Mouse (Mus musculus): ENCODE data around the gene Strbp. TPM values are rescaled to one million over a fixed set of nuclear protein-coding genes. Genes with fewer than 3 reads are reported as not detected.

Gene Strbp
- polyA plus RNA-seq, 1 experiment from 2014 or later: 27.5 TPM

DNA sequence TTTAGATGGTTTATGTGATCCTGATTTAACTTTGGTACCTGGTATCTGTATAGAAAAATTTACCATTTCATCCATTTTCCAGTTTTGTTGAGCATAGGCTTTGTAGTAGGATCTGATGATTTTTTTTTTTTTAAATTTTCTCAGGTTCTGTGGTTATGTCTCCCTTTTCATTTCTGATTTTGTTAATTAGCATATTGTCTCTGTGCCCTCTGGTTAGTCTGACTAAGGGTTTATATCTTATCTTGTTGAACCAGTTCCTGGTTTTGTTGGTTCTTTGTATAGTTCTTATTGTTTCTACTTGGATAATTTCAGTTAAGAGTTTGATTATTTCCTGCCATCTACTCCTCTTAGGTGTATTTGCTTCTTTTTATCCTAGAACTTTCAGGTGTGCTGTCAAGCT is 224.1 kb downstream of the Strbp start:
- Histone ChIP-seq H3K27ac (ENCODE audit: low read length) (no peak overlapping the region), H3K36me3 (ENCODE audit: control insufficient read depth, insufficient read depth, low read length) (peaks cover 4% of the 10 kb centered on the region; the same call in 1 of the 2 replicates), H3K4me1 (ENCODE audit: control insufficient read depth, insufficient read depth, low read length) (no peaks in the 10 kb centered on the region), H3K4me2 (ENCODE audit: low read depth, low read length) (no peak overlapping the region), H3K27me3 (replicated peaks; ENCODE audit: control insufficient read depth, insufficient read depth, low read length) (no peaks in the 10 kb centered on the region), H3K9me3 (ENCODE audit: control insufficient read depth, low read length) (no peaks in the 10 kb centered on the region), H3K4me3 (ENCODE audit: low read length) (no peak overlapping the region), H3K9ac (ENCODE audit: low read depth, low read length) (no peak overlapping the region)
- ATAC-seq: no peak

DNA sequence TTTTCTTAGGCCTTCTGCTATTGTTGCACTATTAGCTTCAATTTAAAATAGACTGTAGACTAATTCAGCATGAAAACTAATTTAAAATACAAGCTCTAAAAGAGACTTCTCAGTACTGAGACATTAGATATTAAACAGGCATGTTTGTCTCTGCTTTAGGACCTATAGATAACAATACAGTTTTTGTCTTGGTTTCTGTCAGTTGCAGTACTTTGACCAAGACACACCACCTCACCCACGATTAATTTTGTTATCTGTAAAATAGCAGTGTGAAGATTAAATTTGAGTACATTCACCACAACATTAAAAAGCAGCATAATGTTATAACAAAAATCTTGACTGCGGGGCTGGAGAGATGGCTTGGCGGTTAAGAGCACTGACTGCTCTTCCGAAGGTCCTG is 237.4 kb downstream of the Strbp start:
- Histone ChIP-seq H3K27ac (ENCODE audit: low read length) (no peak overlapping the region), H3K9ac (ENCODE audit: low read depth, low read length) (no peak overlapping the region), H3K4me1 (ENCODE audit: control insufficient read depth, insufficient read depth, low read length) (no peaks in the 10 kb centered on the region), H3K4me2 (ENCODE audit: low read depth, low read length) (no peak overlapping the region), H3K36me3 (ENCODE audit: control insufficient read depth, insufficient read depth, low read length) (peaks cover 6% of the 10 kb centered on the region; the same call in 1 of the 2 replicates), H3K27me3 (replicated peaks; ENCODE audit: control insufficient read depth, insufficient read depth, low read length) (no peaks in the 10 kb centered on the region), H3K4me3 (ENCODE audit: low read length) (no peak overlapping the region), H3K9me3 (ENCODE audit: control insufficient read depth, low read length) (no peaks in the 10 kb centered on the region)
- ATAC-seq: no peak
- 84% methylated on average over 4 of the region's 4 CpGs for WGBS

DNA sequence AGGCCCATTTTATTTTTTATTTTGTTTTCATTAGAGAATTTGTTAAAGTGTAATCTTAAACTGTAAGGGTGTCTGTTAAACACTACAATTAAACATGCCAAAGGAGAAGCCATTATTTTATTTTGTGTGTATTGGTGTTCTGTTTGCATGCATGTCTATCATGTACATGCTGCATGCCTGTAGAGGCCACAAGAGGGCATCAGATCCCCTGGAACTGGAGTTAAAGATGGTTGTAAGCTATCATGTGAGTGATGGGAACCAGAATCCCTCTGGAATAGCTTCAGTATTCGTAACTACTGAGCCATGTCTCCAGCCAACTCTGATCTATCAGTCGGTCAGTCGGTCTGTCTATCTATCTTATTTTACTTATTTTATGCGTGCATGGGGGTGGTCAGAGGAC is 243.0 kb downstream of the Strbp start:
- WGBS: 95% methylated on average over 4 of the region's 4 CpGs
- Histone ChIP-seq H3K4me1 (ENCODE audit: control insufficient read depth, insufficient read depth, low read length) (no peaks in the 10 kb centered on the region), H3K9me3 (ENCODE audit: control insufficient read depth, low read length) (no peaks in the 10 kb centered on the region), H3K4me3 (ENCODE audit: low read length) (no peak overlapping the region), H3K27ac (ENCODE audit: low read length) (no peak overlapping the region), H3K36me3 (ENCODE audit: control insufficient read depth, insufficient read depth, low read length) (no peaks in the 10 kb centered on the region), H3K27me3 (replicated peaks; ENCODE audit: control insufficient read depth, insufficient read depth, low read length) (no peaks in the 10 kb centered on the region), H3K4me2 (ENCODE audit: low read depth, low read length) (no peak overlapping the region), H3K9ac (ENCODE audit: low read depth, low read length) (no peak overlapping the region)
- ATAC-seq: no peak

DNA sequence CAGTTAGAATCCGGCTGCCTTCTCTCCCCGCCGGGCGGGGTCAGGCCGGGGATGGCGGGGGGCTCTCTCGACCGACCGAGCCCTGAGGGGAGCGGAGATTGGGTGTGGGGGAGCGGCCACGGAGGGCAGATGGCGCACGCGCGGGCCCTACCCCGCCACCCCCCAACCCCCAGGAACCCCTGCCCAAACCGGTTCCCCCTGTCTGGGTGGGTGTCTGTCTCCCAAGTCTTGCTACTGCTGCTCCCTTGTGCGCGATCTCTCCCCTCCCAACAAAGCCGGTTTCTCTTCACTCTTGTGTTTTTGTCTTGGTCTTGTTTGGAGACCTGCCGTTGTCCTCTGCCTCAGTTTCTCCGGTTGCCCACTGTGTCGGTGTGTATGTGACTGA is 251.3 kb downstream of the Strbp start:
- no peaks in the 10 kb centered on the region for H3K27me3 ChIP-seq (replicated peaks; ENCODE audit: control insufficient read depth, insufficient read depth, low read length)
- no peaks in the 10 kb centered on the region for H3K9me3 ChIP-seq (ENCODE audit: control insufficient read depth, low read length)
- H3K27ac ChIP-seq (ENCODE audit: low read length): peak overlapping the region; percentile 70
- WGBS: under 1% methylated on average over 24 of the region's 24 CpGs
- H3K4me2 ChIP-seq (ENCODE audit: low read depth, low read length): peak overlapping the region; percentile 81
- H3K4me3 ChIP-seq (ENCODE audit: low read length): peak overlapping the region; percentile 84
- peak; percentile 83 for ATAC-seq
- peak overlapping the region; percentile 94 for H3K9ac ChIP-seq (ENCODE audit: low read depth, low read length)
- peaks cover 5% of the 10 kb centered on the region for H3K4me1 ChIP-seq (ENCODE audit: control insufficient read depth, insufficient read depth, low read length)
- no peaks in the 10 kb centered on the region for H3K36me3 ChIP-seq (ENCODE audit: control insufficient read depth, insufficient read depth, low read length)

DNA sequence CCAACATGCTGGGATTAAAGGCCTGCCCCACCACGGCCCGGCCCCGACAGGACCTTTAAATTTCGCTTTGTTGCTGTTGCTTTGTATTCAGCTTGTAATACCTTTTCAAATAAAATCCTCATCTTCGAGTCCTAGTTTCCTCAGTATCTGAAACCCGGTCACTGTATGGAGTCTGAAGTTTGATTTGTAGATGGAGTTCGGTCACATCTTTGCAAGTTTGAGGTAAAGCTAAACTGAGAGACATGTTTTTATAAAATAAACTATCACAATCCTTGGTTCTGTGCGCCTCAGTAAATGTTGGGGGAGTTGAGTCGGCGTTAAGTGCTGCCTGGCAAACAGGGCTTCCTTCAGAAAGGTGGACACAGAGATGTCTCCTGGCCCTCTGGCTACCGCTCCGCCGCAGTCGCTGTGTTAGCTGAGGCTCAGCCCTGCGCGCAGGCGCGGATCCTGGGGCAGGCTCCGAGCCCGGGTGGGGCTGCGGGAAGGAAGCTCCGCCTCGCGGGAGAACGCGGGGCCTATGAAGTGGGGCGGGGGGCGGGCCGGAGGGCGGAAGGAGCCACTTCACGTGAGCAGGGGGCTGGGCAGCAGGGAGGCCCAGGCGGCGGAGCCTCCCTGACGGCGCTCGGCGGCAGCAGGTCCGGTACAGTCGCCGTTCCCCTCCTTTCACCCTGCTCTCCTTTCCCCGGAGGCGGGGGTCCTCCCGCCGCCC is 251.8 kb downstream of the Strbp start:
- Histone ChIP-seq H3K9ac (ENCODE audit: low read depth, low read length) (peak overlapping the region; percentile 94), H3K36me3 (ENCODE audit: control insufficient read depth, insufficient read depth, low read length) (no peaks in the 10 kb centered on the region), H3K9me3 (ENCODE audit: control insufficient read depth, low read length) (no peaks in the 10 kb centered on the region), H3K27me3 (replicated peaks; ENCODE audit: control insufficient read depth, insufficient read depth, low read length) (no peaks in the 10 kb centered on the region), H3K27ac (ENCODE audit: low read length) (peak overlapping the region; percentile 70), H3K4me3 (ENCODE audit: low read length) (peak overlapping the region; percentile 84), H3K4me2 (ENCODE audit: low read depth, low read length) (peak overlapping the region; percentile 81), H3K4me1 (ENCODE audit: control insufficient read depth, insufficient read depth, low read length) (peaks cover 5% of the 10 kb centered on the region)
- ATAC-seq: peak; percentile 99
- 7% methylated on average over 38 of the region's 44 CpGs for WGBS

DNA sequence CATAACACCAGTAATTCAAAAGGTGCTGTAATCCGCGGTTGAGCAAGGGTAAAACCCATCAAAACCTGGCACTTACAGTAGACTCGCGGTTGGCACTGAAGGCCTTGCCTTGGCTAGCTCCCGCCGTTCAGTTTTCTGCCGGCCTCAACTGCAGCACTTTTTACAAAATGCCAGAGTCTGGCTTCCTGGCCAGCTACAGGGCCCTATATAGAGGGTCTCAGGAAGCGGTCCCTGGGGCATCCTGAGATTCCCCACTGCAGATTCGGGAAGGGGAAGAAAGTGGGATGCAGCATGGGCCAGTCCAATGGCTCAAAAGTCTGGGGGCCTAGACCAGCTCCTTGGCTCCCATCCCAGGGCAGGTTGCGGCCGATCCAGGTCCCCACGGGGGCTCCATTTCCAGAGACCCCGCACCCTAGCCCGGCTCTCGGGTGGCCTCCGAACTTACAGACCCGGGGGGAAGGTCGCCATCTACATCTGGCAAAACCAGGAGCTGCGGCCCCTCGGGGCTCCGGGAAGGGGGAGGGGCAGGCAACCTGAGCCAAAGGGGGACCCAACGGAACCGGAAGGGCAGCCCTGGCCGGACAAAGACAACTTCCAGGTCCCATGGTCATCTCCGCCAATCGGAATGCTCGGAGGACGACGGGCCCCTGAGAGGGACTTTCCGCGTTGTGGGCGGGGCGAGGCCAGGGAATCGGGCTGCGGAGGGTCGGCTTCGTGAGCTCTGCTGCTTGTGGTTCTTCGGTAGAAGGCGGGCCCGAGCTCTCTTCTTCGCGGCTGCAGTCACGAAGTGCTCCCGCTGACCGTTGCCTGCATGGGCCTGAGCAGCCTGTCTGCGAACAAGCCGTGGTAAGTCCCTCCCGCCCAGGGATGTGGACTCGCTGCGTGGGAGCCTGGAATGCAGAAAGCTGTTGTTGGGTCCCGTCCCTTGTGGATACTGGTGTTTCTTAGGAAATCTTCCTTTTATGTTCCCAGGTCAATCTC is 260.8 kb downstream of the Strbp start, which contains the start of the genes Zbtb26, Zbtb6 and Rabgap1:
TSS of gene Zbtb26 (minus strand) at position 525 of the 981 bp plus-strand sequence.
TSS of gene Zbtb6 (minus strand) at position 561 of the 981 bp plus-strand sequence.
TSS of gene Rabgap1 (plus strand) at position 669 of the 981 bp plus-strand sequence.
- Histone ChIP-seq H3K27ac (ENCODE audit: low read length) (peak within 1 kb of the TSS; percentile 92), H3K4me2 (ENCODE audit: low read depth, low read length) (peak within 1 kb of the TSS; percentile 65), H3K9ac (ENCODE audit: low read depth, low read length) (peak within 1 kb of the TSS; percentile 91), H3K27me3 (replicated peaks; ENCODE audit: control insufficient read depth, insufficient read depth, low read length) (no peaks in the 10 kb centered on the region), H3K4me3 (ENCODE audit: low read length) (peak within 1 kb of the TSS; percentile 81), H3K9me3 (ENCODE audit: control insufficient read depth, low read length) (no peaks in the 10 kb centered on the region), H3K36me3 (ENCODE audit: control insufficient read depth, insufficient read depth, low read length) (no peaks in the 10 kb centered on the region), H3K4me1 (ENCODE audit: control insufficient read depth, insufficient read depth, low read length) (peaks cover 2% of the 10 kb centered on the region; the same call in 1 of the 2 replicates)
- under 1% methylated on average over 51 of the region's 51 CpGs for WGBS
- ATAC-seq: peak; percentile 99

Small RNA genes within 50 kb of the gene (microRNA-seq; reads per million reads assigned to microRNA genes)
- 0.91 reads per million for gene Mir5128

Other genes with a start within 250 kb of the Strbp start
- 0.46 and 0.64 TPM in 2 replicates for gene Gpr21, start 187.5 kb downstream of the Strbp start, polyA plus RNA-seq (2015; fragmentation: Nextera tagmentation; extraction: Ambion mirVana)
- gene Crb2, start 72.4 kb upstream of the Strbp start, polyA plus RNA-seq (2015; fragmentation: Nextera tagmentation; extraction: Ambion mirVana): 0.95 and 1.1 TPM in 2 replicates